Mouse (Mus musculus) erythroblast, adult 5-6 weeks (primary cell): ENCODE measurements around the gene Ergic1. TPM values are rescaled to one million over a fixed set of nuclear protein-coding genes. Genes with fewer than 3 reads are reported as not detected.
A peak's percentile ranks its signal among the peaks of the same experiment; 100 is the strongest.

ENCODE experiments used
- ATAC-seq: replicated peaks from 2 replicates; pipeline ENCODE4 v1.8.0; 2016; ENCODE audit warnings: moderate number of reproducible peaks, mild to moderate bottlenecking, moderate TSS enrichment, inconsistent platforms; ENCODE audit not compliant: poor library complexity, low FRiP score, severe bottlenecking
- total RNA-seq, 2 experiments: library from RNA; stranded (forward) in 1 of 2; stranded (reverse) in 1 of 2; fragments of 150-400 nt in 1 of 2; fragments of 200-764, 138-1000 nt in 1 of 2; gene quantifications; 2 replicates each; pipeline versions ENCODE4 v1.2.3 to v1.2.4; 2015 to 2017; ENCODE audit warnings: low replicate concordance in 2 of 2

Gene Ergic1
- total RNA-seq (2015; ENCODE audit: low replicate concordance) = 23.4 and 26.1 TPM in 2 replicates
- 2.1 and 10.3 TPM in 2 replicates for total RNA-seq (2017; ENCODE audit: low replicate concordance)

- peak; percentile 86 for ATAC-seq
Observed at GRCm38 (mm10) chr17:26561290-26561640, at the start of gene Ergic1. Ergic1 (plus strand) TSS chr17:26561489.

- no peak for ATAC-seq
Observed at GRCm38 (mm10) chr17:26511816-26512774, 49.2 kb upstream of the Ergic1 start.

GRCm38 (mm10) chr17:26512961-26513360 lies 48.3 kb upstream of the Ergic1 start:
- no peak for ATAC-seq

GRCm38 (mm10) chr17:26513459-26514290 lies 47.6 kb upstream of the Ergic1 start:
- peak; percentile 42 for ATAC-seq

GRCm38 (mm10) chr17:26514581-26515030 lies 46.7 kb upstream of the Ergic1 start:
- peak; percentile 83 for ATAC-seq

- no peak for ATAC-seq
Observed at GRCm38 (mm10) chr17:26515675-26516074, 45.6 kb upstream of the Ergic1 start.

- no peak for ATAC-seq
Observed at GRCm38 (mm10) chr17:26518306-26518705, 43.0 kb upstream of the Ergic1 start.

GRCm38 (mm10) chr17:26522711-26523110 lies 38.6 kb upstream of the Ergic1 start:
- ATAC-seq = no peak

- ATAC-seq = no peak
Observed at GRCm38 (mm10) chr17:26524316-26524715, 37.0 kb upstream of the Ergic1 start.

GRCm38 (mm10) chr17:26524801-26525200 lies 36.5 kb upstream of the Ergic1 start:
- no peak for ATAC-seq

GRCm38 (mm10) chr17:26525316-26525715 lies 36.0 kb upstream of the Ergic1 start:
- no peak for ATAC-seq

- no peak for ATAC-seq
Observed at GRCm38 (mm10) chr17:26527291-26527690, 34.0 kb upstream of the Ergic1 start.

- no peak for ATAC-seq
Observed at GRCm38 (mm10) chr17:26528751-26529150, 32.5 kb upstream of the Ergic1 start.

- no peak for ATAC-seq
Observed at GRCm38 (mm10) chr17:26529791-26530241, 31.5 kb upstream of the Ergic1 start.

GRCm38 (mm10) chr17:26530590-26531081 lies 30.7 kb upstream of the Ergic1 start:
- ATAC-seq = no peak

- no peak for ATAC-seq
Observed at GRCm38 (mm10) chr17:26531395-26532027, 29.8 kb upstream of the Ergic1 start.

- ATAC-seq = no peak
Observed at GRCm38 (mm10) chr17:26532476-26533045, 28.7 kb upstream of the Ergic1 start.

GRCm38 (mm10) chr17:26533871-26534372 lies 27.4 kb upstream of the Ergic1 start:
- ATAC-seq = no peak

- no peak for ATAC-seq
Observed at GRCm38 (mm10) chr17:26534695-26535094, 26.6 kb upstream of the Ergic1 start.
